Mouse (Mus musculus) MEL (cell line): ENCODE measurements around the gene Csnk1g1.

Experiments
- BHLHE40 ChIP-seq: IDR thresholded peaks from 2 replicates; pipeline ENCODE4 v1.6.1; 2012; ENCODE audit warnings: low read depth, mild to moderate bottlenecking, inconsistent platforms, low read length, improper control_type of control experiment, borderline replicate concordance
- CTCF ChIP-seq, 3 experiments: IDR thresholded peaks in 2 of 3; conservative IDR thresholded peaks in 1 of 3; 2 replicates each; pipeline ENCODE4 v1.5.1; 2011 to 2012; ENCODE audit warnings: low read length in 3 of 3, low read depth in 2 of 3, mild to moderate bottlenecking in 2 of 3, improper control_type of control experiment in 1 of 3, inconsistent platforms in 1 of 3, mixed read lengths in 1 of 3, moderate library complexity in 1 of 3; ENCODE audit not compliant: control insufficient read depth in 1 of 3, insufficient read depth in 1 of 3, poor library complexity in 1 of 3, severe bottlenecking in 1 of 3
- GATA1 ChIP-seq: IDR thresholded peaks from 2 replicates; pipeline ENCODE4 v1.6.1; 2011; ENCODE audit warnings: low read depth, low read length, improper control_type of control experiment
- MYB ChIP-seq: IDR thresholded peaks from 2 replicates; pipeline ENCODE4 v1.6.1; 2011; ENCODE audit warnings: mild to moderate bottlenecking, low read depth, low read length, improper control_type of control experiment
- RAD21 ChIP-seq: IDR thresholded peaks from 2 replicates; pipeline ENCODE4 v1.6.1; 2011; ENCODE audit warnings: mild to moderate bottlenecking, low read depth, low read length, improper control_type of control experiment

- TF ChIP-seq CTCF (IDR thresholded peaks at IDR 0.05 in 2 of 3, conservative IDR thresholded peaks at IDR 0.05 in 1 of 3; ENCODE audit: control insufficient read depth in 1 of 3, insufficient read depth in 1 of 3, low read depth in 2 of 3, low read length in 3 of 3, poor library complexity in 1 of 3, severe bottlenecking in 1 of 3) (no peak), MYB (no peak), BHLHE40 (no peak), GATA1 (no peak), RAD21 (no peak)
These were observed 5.3 kb downstream of the Csnk1g1 start for GRCm38 (mm10) chr9:65913976-65914375.
